Mouse (Mus musculus): ENCODE measurements around the gene Acoxl. TPM values are rescaled to one million over a fixed set of nuclear protein-coding genes. Genes with fewer than 3 reads are reported as not detected.
A peak's percentile ranks its signal among the peaks of the same experiment; 100 is the strongest.

The Acoxl gene
- polyA plus RNA-seq, 1 experiment from 2014 or later: 0.14 TPM

DNA sequence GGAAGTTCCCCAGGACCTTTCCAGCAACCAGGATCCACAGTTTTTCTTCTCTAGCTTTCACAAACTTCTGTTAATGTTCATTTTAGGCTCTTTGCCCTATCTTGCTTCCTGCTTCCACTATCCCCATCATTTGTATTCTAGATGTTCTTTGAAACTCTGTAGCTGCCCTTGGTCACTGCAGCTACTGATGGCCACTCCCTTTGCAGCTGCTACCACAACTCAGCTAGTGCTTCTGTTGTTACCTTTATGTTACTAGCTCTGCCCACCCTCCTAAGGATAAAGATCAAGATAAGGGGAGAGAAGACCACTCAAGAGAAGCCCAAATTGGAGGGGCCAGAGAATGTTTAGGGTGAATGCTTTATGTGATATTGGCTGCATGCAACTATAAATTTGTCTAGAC is 7.3 kb downstream of the Acoxl start:
- H3K9me3 ChIP-seq: no peaks in the 10 kb centered on the region
- no peak overlapping the region for H3K9ac ChIP-seq (replicated peaks)
- ATAC-seq (replicated peaks): no peak
- no peaks in the 10 kb centered on the region for H3K27me3 ChIP-seq
- no peaks in the 10 kb centered on the region for H3K36me3 ChIP-seq
- no peak overlapping the region for H3K4me3 ChIP-seq
- H3K4me2 ChIP-seq (replicated peaks): no peak overlapping the region
- H3K4me1 ChIP-seq: no peaks in the 10 kb centered on the region
- no peak overlapping the region for H3K27ac ChIP-seq (replicated peaks)

DNA sequence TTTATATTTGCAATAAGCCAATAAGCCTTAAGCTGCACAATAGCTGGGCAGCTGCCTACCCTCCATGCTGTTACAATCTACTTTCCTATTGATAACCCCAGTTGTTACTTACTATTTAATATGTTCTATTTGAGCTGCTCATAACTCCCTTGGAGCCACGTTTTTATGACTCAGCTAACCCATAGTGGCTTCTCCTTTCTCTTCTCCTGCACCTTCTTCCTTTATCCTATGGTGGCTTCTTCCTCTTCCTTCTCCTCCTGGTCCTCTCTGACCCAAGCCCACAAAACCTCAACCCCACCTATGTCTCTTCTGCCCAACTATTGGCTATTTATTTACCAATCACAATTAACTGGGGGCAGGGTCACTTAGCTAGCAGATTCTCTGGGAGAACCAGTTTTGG is 7.9 kb downstream of the Acoxl start:
- no peaks in the 10 kb centered on the region for H3K9me3 ChIP-seq
- no peaks in the 10 kb centered on the region for H3K36me3 ChIP-seq
- H3K4me2 ChIP-seq (replicated peaks): no peak overlapping the region
- WGBS: 23% methylated on average over 1 of the region's 1 CpGs
- H3K4me1 ChIP-seq: no peaks in the 10 kb centered on the region
- H3K27ac ChIP-seq (replicated peaks): no peak overlapping the region
- no peak for ATAC-seq (replicated peaks)
- H3K27me3 ChIP-seq: no peaks in the 10 kb centered on the region
- H3K9ac ChIP-seq (replicated peaks): no peak overlapping the region
- no peak overlapping the region for H3K4me3 ChIP-seq

DNA sequence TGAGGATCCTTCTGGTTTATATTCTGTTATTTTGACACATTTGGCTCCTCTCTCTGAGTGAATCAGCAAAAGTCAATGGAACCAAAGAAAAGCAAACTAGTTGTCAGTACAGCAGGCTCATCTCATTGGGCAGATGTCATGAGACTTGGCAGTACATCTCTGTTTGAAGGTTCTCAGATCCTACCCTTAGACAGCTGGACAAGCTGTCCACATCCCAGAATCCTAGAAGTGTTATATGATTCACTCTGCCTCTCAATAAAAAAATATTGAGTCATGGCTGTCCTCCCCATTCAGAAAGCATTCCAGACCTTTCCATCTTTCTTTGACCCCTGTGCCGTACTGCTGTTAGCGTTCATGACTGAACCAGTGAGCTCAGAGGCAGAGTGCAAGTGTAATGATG is 11.7 kb downstream of the Acoxl start:
- no peak overlapping the region for H3K4me3 ChIP-seq
- H3K27me3 ChIP-seq: no peaks in the 10 kb centered on the region
- no peak overlapping the region for H3K9ac ChIP-seq (replicated peaks)
- no peaks in the 10 kb centered on the region for H3K4me1 ChIP-seq
- no peak for ATAC-seq (replicated peaks)
- H3K4me2 ChIP-seq (replicated peaks): no peak overlapping the region
- no peaks in the 10 kb centered on the region for H3K36me3 ChIP-seq
- H3K9me3 ChIP-seq: no peaks in the 10 kb centered on the region
- no peak overlapping the region for H3K27ac ChIP-seq (replicated peaks)
- 93% methylated on average over 2 of the region's 2 CpGs for WGBS

DNA sequence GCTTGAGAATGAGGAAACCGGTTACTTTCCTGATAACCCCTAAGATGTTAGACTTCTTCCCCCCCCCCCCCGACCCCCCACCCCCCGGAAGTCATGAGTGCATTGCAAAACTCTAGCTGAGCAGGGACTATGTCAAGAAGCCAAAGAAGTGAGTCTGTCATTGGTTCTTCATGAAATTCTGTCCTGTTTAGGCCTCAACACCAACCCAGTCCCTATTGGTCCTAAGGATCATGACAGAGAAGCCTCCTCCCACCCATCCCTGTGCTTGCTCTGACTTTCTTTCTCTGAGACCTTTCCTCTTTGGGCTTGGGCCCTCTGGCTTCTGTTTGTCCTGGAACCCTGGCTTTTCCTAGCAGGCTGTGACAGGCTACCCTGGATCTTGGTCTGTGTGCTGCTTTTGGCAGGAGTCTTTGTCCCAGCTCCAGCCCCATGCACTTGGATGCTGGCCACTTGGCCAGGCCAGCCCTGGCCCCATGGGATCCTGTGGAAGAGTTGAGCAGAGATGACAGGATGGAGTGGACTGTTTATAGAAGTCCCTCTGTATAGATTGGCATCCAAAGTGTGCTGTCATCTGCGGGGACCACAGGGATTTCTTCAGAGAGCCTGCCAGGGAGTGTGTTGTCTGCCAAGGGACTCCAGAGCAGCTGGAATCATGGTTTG is 15.8 kb downstream of the Acoxl start:
- no peaks in the 10 kb centered on the region for H3K27me3 ChIP-seq
- no peak overlapping the region for H3K27ac ChIP-seq (replicated peaks)
- peak; percentile 46; the same call in 1 of the 2 replicates for ATAC-seq (replicated peaks)
- WGBS: 67% methylated on average over 4 of the region's 4 CpGs
- no peak overlapping the region for H3K4me3 ChIP-seq
- H3K4me1 ChIP-seq: no peaks in the 10 kb centered on the region
- no peaks in the 10 kb centered on the region for H3K36me3 ChIP-seq
- H3K9me3 ChIP-seq: no peaks in the 10 kb centered on the region
- H3K9ac ChIP-seq (replicated peaks): no peak overlapping the region
- H3K4me2 ChIP-seq (replicated peaks): no peak overlapping the region

DNA sequence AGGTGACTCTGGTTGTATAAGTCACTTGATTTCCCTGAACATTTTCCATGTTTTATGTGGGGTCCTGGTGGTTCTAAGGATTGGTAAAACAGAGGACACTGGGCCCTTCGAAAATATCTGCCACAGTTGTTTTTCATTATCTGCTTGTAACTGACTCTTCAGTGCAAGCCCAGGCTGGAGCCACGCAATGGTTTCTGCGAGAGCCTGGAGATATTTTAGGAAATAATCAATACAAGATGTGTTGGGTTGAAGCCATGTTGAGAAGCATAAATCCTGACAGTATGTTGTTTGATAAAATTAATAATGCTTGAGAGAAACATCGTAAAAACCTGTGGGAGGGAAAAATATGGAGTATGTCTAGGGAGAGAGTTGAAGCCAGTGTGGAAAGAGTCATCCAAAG is 25.7 kb downstream of the Acoxl start:
- no peak overlapping the region for H3K4me3 ChIP-seq
- H3K4me1 ChIP-seq: no peaks in the 10 kb centered on the region
- WGBS: 86% methylated on average over 4 of the region's 4 CpGs
- H3K9ac ChIP-seq (replicated peaks): no peak overlapping the region
- no peak overlapping the region for H3K27ac ChIP-seq (replicated peaks)
- H3K36me3 ChIP-seq: no peaks in the 10 kb centered on the region
- no peaks in the 10 kb centered on the region for H3K9me3 ChIP-seq
- no peak for ATAC-seq (replicated peaks)
- H3K4me2 ChIP-seq (replicated peaks): no peak overlapping the region
- H3K27me3 ChIP-seq: no peaks in the 10 kb centered on the region

DNA sequence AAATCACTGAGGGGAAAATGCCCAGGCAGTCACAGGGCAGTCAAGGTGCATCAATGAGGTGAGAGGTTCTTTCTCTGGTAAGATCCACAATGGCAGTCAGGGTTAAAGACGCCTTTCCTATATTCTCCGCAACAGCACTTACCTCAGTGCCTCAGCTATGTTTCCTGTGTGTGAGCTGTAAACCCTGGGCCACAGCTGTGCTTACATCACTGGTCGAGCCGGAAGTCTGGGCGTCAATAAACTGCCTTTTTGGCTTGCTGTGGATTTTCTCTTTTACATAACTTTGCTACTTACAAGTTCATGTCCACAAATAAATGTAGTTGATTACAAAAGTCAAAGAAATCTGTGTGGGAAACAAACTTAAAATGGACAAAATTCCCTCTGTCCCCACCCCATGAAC is 42.4 kb downstream of the Acoxl start:
- Histone ChIP-seq H3K9me3 (no peaks in the 10 kb centered on the region), H3K36me3 (no peaks in the 10 kb centered on the region), H3K27ac (replicated peaks) (no peak overlapping the region), H3K4me3 (no peak overlapping the region), H3K27me3 (no peaks in the 10 kb centered on the region), H3K4me2 (replicated peaks) (no peak overlapping the region), H3K4me1 (no peaks in the 10 kb centered on the region), H3K9ac (replicated peaks) (no peak overlapping the region)
- 92% methylated on average over 5 of the region's 5 CpGs for WGBS
- ATAC-seq (replicated peaks): no peak

DNA sequence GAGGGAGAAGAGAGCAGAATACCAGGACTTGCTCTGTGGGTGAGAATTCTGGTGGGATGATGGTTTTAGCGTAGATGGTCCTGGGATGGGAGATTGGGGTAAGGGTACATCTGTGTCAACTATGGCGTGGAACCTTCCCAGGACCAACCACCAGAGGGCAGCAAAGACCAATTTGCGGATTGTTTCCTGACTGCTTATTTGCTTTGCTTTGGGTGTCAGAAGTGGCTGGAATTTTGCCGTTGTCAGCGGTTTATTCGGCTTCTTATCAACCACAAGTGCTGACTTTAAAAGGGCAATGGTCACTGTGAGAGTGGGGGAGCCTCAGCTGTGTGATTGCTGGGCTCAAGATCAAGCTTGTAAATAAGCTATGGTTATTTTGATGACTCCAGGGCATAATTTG is 50.8 kb downstream of the Acoxl start:
- peak; percentile 81 for ATAC-seq (replicated peaks)
- WGBS: 5% methylated on average over 6 of the region's 6 CpGs
- no peak overlapping the region for H3K4me3 ChIP-seq
- no peak overlapping the region for H3K4me2 ChIP-seq (replicated peaks)
- H3K36me3 ChIP-seq: no peaks in the 10 kb centered on the region
- H3K27me3 ChIP-seq: no peaks in the 10 kb centered on the region
- no peaks in the 10 kb centered on the region for H3K9me3 ChIP-seq
- H3K27ac ChIP-seq (replicated peaks): no peak overlapping the region
- H3K9ac ChIP-seq (replicated peaks): no peak overlapping the region
- no peaks in the 10 kb centered on the region for H3K4me1 ChIP-seq

DNA sequence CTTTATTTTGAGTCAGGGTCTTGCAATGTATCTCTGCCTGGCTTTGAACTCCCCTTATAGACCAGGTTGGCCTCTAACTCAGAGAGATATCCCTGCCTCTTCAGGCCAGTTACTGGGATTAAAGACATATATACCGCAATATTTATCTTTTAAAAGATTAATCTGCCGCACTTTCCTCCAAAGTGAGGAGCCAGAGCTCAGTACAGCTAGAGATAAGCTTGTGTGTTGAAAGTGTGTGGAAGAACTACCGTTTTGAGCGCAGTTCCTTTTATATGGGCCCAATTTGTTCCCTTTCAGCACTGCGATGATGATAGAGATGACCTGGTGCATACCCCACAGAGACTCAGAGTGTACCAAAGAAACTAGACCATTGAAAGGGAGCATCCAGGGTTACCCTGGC is 51.3 kb downstream of the Acoxl start:
- WGBS: 93% methylated on average over 5 of the region's 5 CpGs

DNA sequence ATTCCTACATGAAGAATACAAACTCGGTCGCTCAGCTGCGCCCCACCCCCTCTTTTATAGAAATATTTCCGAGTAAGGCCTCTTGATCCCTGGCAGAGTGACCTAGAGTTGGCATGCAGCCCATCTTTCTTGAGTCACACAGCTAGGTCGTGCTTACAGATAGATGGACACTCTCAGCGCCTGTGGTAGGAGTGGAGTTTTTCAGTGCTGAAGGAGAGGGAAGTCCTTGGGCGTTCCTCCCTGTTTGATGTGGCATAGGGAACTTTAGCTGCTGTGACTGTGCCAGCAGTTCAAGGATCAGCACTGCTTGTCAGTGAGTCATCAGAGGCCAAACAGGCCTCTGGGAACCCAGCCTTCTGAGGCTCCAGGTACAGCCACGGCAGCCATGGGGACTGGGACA is 51.9 kb downstream of the Acoxl start:
- 79% methylated on average over 8 of the region's 8 CpGs for WGBS
- Histone ChIP-seq H3K27me3 (no peaks in the 10 kb centered on the region), H3K27ac (replicated peaks) (no peak overlapping the region), H3K4me2 (replicated peaks) (no peak overlapping the region), H3K36me3 (no peaks in the 10 kb centered on the region), H3K9me3 (no peaks in the 10 kb centered on the region), H3K4me1 (no peaks in the 10 kb centered on the region), H3K9ac (replicated peaks) (no peak overlapping the region), H3K4me3 (no peak overlapping the region)
- no peak for ATAC-seq (replicated peaks)

More for the DNA sequence above, 51.3 kb downstream of the Acoxl start:
- Histone ChIP-seq H3K27me3 (no peaks in the 10 kb centered on the region), H3K9me3 (no peaks in the 10 kb centered on the region), H3K9ac (replicated peaks) (no peak overlapping the region), H3K4me1 (no peaks in the 10 kb centered on the region), H3K4me2 (replicated peaks) (no peak overlapping the region), H3K36me3 (no peaks in the 10 kb centered on the region), H3K27ac (replicated peaks) (no peak overlapping the region), H3K4me3 (no peak overlapping the region)
- no peak for ATAC-seq (replicated peaks)

DNA sequence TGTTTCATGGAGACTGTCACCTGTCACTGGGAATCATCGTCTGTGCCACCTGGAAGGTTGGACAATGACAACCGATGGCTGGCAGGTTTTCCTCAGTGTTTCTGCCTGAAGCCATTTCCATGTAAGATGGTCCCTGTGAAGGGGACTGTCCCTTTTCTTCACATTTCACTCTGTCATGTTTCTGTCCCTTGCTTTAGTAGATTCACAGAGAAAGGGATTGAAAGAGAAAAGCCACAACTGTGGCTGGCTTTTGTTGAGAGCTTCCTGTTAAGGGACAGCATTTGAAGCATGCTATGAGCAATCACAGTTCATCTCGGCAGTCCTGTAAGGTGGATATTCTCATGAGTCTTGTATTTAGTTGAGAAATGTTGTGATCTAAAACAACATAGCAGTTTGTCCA is 52.4 kb downstream of the Acoxl start:
- WGBS: 85% methylated on average over 3 of the region's 3 CpGs
- H3K4me3 ChIP-seq: no peak overlapping the region
- H3K4me1 ChIP-seq: no peaks in the 10 kb centered on the region
- H3K9ac ChIP-seq (replicated peaks): no peak overlapping the region
- H3K4me2 ChIP-seq (replicated peaks): no peak overlapping the region
- no peaks in the 10 kb centered on the region for H3K36me3 ChIP-seq
- no peaks in the 10 kb centered on the region for H3K9me3 ChIP-seq
- no peak for ATAC-seq (replicated peaks)
- no peak overlapping the region for H3K27ac ChIP-seq (replicated peaks)
- H3K27me3 ChIP-seq: no peaks in the 10 kb centered on the region

DNA sequence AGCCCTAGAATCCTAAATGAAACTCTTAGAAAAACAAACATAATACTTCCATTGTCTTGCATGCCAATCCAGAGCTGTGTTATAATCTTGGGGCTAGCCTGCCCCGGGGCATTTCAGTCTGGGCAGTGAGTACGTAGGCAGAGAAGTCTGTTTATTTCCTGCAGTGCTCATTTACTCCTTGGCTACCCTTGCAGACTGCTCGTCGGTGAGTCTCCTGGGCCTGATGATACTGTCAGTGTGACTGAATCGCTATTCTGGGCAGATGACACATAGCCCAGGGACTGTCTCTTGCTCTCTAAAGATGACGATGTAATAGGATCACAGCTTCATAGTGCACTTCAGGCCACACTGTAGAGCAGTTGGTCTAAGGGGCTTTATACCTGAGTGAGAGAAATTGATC is 56.2 kb downstream of the Acoxl start:
- no peaks in the 10 kb centered on the region for H3K9me3 ChIP-seq
- no peak overlapping the region for H3K9ac ChIP-seq (replicated peaks)
- H3K36me3 ChIP-seq: no peaks in the 10 kb centered on the region
- ATAC-seq (replicated peaks): no peak
- H3K27me3 ChIP-seq: no peaks in the 10 kb centered on the region
- H3K4me1 ChIP-seq: no peaks in the 10 kb centered on the region
- no peak overlapping the region for H3K27ac ChIP-seq (replicated peaks)
- WGBS: 42% methylated on average over 6 of the region's 6 CpGs
- H3K4me2 ChIP-seq (replicated peaks): no peak overlapping the region
- no peak overlapping the region for H3K4me3 ChIP-seq

DNA sequence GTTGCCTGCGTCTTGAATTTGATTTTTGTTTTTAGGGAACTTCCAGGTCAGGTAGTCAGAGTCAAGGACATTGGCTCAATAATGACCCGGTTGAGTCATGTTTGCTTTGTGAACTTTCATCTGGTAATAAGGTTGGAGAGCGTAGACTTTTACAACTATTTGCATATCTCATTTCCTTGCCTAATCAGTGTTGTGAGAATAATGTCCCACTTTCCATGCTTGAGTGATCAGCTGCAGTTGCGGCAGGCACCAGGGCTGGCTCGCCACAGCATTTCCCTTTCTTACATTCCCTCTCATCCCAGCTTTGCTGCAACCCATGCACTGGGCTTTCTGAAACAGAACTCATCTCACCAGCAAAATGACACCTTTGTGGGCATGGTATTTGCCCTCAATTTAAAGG is 59.0 kb downstream of the Acoxl start:
- Histone ChIP-seq H3K9ac (replicated peaks) (no peak overlapping the region), H3K27ac (replicated peaks) (no peak overlapping the region), H3K4me2 (replicated peaks) (no peak overlapping the region), H3K36me3 (no peaks in the 10 kb centered on the region), H3K9me3 (no peaks in the 10 kb centered on the region), H3K4me1 (no peaks in the 10 kb centered on the region), H3K27me3 (no peaks in the 10 kb centered on the region), H3K4me3 (no peak overlapping the region)
- WGBS: 56% methylated on average over 5 of the region's 5 CpGs
- ATAC-seq (replicated peaks): no peak

DNA sequence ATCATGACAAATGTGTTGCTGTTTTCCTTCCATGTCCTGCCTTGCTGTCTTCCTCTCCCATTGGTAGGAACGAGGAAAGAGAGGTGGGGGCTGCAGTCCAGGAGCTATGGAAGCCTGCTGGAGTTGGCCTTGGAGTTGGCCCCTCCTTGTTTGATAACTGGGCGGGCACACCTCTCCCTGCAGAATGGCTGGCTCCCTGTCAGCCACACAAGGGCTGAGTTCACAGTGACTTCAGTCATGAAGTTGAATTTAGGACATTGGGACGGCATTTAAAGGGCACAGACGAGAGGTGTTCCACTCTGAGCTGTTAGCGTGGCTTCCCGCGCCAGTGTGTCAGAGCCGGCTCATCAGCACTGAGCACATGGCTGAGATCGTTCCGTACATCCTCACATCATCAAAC is 66.2 kb downstream of the Acoxl start:
- Histone ChIP-seq H3K36me3 (no peaks in the 10 kb centered on the region), H3K9me3 (no peaks in the 10 kb centered on the region), H3K4me1 (no peaks in the 10 kb centered on the region), H3K4me2 (replicated peaks) (no peak overlapping the region), H3K27ac (replicated peaks) (no peak overlapping the region), H3K4me3 (no peak overlapping the region), H3K27me3 (no peaks in the 10 kb centered on the region), H3K9ac (replicated peaks) (no peak overlapping the region)
- no peak for ATAC-seq (replicated peaks)
- 84% methylated on average over 10 of the region's 10 CpGs for WGBS

Measured in forebrain, embryonic 15.5 days (tissue).